Mouse (Mus musculus) stomach, embryonic 14.5 days (tissue): ENCODE results near the gene Aldh1l1. TPM values are rescaled to one million over a fixed set of nuclear protein-coding genes. Genes with fewer than 3 reads are reported as not detected.

Experiments
- ATAC-seq: fragments of 200-750 bp; cut with Nextera tagmentation; 2 replicates; pipeline ENCODE4 v1.8.0; 2017; ENCODE audit warnings: low read depth, moderate TSS enrichment; ENCODE audit not compliant: insufficient number of reproducible peaks, insufficient read depth, low FRiP score
- H3K27ac ChIP-seq: fragments of 300-500 bp; sonication (generic); 2 replicates; pipeline ENCODE4 v1.5.1; 2014; ENCODE audit warnings: mild to moderate bottlenecking, low read length, moderate library complexity, mixed read lengths
- H3K27me3 ChIP-seq: fragments of 300-500 bp; sonication (generic); 2 replicates; pipeline ENCODE4 v1.6.1; 2014; ENCODE audit warnings: low read length, control low read depth, mixed read lengths; ENCODE audit not compliant: control insufficient read depth, insufficient read depth
- H3K36me3 ChIP-seq: fragments of 300-500 bp; sonication (generic); 2 replicates; pipeline ENCODE4 v1.6.1; 2014; ENCODE audit warnings: mild to moderate bottlenecking, control low read depth, low read length, moderate library complexity, mixed read lengths; ENCODE audit not compliant: control insufficient read depth, insufficient read depth
- H3K4me1 ChIP-seq: fragments of 300-500 bp; sonication (generic); 2 replicates; pipeline ENCODE4 v1.6.1; 2014; ENCODE audit warnings: low read length, control low read depth, mixed read lengths; ENCODE audit not compliant: control insufficient read depth, insufficient read depth
- H3K4me2 ChIP-seq: fragments of 300-500 bp; sonication (generic); replicated peaks from 2 replicates; pipeline ENCODE4 v1.6.1; 2014; ENCODE audit warnings: low read depth, low read length, control low read depth
- H3K4me3 ChIP-seq: fragments of 300-500 bp; sonication (generic); 2 replicates; pipeline ENCODE4 v1.5.1; 2014; ENCODE audit warnings: low read depth, low read length, control low read depth
- H3K9ac ChIP-seq: fragments of 300-500 bp; sonication (generic); replicated peaks from 2 replicates; pipeline ENCODE4 v1.6.1; 2014; ENCODE audit warnings: low read depth, mild to moderate bottlenecking, control low read depth, low read length, moderate library complexity, mixed read lengths
- H3K9me3 ChIP-seq: fragments of 300-500 bp; sonication (generic); 2 replicates; pipeline ENCODE4 v1.6.1; 2016; ENCODE audit warnings: low read depth, low read length, control low read depth; ENCODE audit not compliant: control insufficient read depth
- WGBS: fragments of 180-500 bp; shearing (Covaris S2); extraction: QIAGEN DNeasy Blood & Tissue Kit; methylation state at CpG from one replicate; pipeline ENCODE4 v1.1.7; 2014; 5-methylcytosine and 5-hydroxymethylcytosine counted together
- polyA plus RNA-seq: library from polyadenylated mRNA; unstranded; fragments of >200 nt; fragmentation: Nextera tagmentation; extraction: Ambion mirVana; gene quantifications from 2 replicates; pipeline ENCODE4 v1.2.1, GENCODE M21; 2014

Aldh1l1 gene
- polyA plus RNA-seq, 1 experiment from 2014 or later, result 2.5 TPM

DNA sequence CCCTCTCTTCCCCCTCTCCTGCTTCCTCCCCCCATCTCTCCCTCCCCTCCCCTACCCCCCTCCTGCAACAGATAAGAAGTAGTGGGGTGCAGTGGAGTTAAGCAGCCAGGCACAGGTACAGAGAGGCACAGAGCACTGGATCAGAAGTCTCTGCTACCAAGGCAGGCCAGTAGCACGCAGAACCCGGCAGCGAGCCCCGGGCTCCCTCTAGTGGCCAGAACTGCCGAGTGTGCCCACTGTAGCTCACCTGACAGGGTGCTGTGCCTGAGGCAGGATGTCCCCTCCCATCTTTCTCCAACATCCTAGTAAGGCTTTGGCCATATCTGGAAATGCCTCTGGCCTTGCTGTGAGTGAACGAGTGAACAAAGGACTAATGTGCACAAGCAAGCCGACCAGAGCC, 51.7 kb downstream of the Aldh1l1 start:
- H3K36me3 ChIP-seq, result no peaks in the 10 kb centered on the region
- no peak overlapping the region for H3K27ac ChIP-seq
- no peaks in the 10 kb centered on the region for H3K9me3 ChIP-seq
- H3K4me2 ChIP-seq, result no peak overlapping the region
- 6% methylated on average over 7 of the region's 7 CpGs for WGBS
- H3K4me3 ChIP-seq, result no peak overlapping the region
- no peaks in the 10 kb centered on the region for H3K27me3 ChIP-seq
- H3K9ac ChIP-seq, result no peak overlapping the region
- no peaks in the 10 kb centered on the region for H3K4me1 ChIP-seq
- ATAC-seq, result peak; percentile 72; the same call in 1 of the 2 replicates

DNA sequence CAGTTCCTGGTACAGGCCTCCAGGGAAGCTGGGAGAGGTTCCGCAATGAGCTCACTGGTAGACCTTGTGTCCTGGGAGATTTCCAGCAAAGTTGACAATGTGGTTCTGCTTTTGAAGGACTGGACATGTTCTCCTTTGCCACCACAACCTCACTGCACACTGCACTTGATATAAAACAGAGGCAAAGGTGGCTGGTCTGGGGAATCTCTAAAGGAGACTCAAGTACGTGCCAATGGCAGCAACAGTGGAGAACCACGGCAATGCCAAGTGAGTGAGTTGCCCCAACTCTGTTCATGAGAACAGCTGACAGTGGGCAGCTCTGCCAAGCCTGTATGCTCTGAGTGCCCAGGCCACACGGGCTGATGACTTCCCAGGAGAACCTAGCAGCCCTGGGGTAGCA, 53.0 kb downstream of the Aldh1l1 start:
- WGBS, result 87% methylated on average over 4 of the region's 4 CpGs
- Histone ChIP-seq H3K9ac (no peak overlapping the region), H3K4me1 (no peaks in the 10 kb centered on the region), H3K9me3 (no peaks in the 10 kb centered on the region), H3K4me3 (no peak overlapping the region), H3K4me2 (no peak overlapping the region), H3K27ac (no peak overlapping the region), H3K27me3 (no peaks in the 10 kb centered on the region), H3K36me3 (no peaks in the 10 kb centered on the region)
- no peak for ATAC-seq

DNA sequence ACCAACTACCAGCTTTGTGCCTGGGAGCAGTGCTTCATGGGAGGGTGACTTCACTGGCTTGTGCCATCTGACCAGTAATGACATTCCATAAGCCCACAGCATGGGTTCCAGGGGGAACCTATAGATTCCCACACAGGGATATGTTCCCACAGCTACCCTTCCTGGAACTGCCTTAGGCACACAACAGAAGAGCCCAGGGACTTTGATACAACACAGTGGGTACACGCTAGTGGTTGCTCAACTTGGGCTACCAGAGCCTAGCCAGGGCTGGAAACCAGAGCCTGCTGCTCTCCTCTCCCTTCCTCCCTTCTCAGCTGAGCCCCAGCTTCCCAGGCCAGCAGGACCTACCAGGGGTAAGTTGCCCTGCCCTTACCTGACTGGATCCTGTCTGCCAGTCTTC, 54.3 kb downstream of the Aldh1l1 start:
- ATAC-seq, result no peak
- Histone ChIP-seq H3K27ac (no peak overlapping the region), H3K4me1 (no peaks in the 10 kb centered on the region), H3K36me3 (no peaks in the 10 kb centered on the region), H3K9ac (no peak overlapping the region), H3K9me3 (no peaks in the 10 kb centered on the region), H3K27me3 (no peaks in the 10 kb centered on the region), H3K4me2 (no peak overlapping the region), H3K4me3 (no peak overlapping the region)
- WGBS, result 79% methylated on average over 1 of the region's 1 CpGs

DNA sequence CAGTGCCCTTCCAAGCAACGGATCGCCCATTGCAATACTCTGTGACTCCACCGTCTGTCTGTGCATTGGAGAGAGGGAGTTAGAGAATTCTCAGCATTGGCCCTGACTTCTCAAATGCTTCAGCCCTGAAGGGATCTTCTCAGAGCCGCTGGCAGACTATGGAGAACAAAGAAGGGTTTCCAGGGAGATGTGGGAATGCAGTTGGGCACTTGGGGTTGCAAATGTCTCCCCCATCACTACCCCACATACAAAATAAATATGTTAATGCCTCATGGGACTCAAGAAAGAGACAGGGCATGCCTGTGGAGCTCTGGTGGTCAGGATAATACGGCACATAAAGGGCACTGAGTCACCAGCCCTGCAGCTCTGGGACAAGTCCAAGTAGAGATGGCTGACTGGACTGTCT, 55.1 kb downstream of the Aldh1l1 start:
- no peak for ATAC-seq

DNA sequence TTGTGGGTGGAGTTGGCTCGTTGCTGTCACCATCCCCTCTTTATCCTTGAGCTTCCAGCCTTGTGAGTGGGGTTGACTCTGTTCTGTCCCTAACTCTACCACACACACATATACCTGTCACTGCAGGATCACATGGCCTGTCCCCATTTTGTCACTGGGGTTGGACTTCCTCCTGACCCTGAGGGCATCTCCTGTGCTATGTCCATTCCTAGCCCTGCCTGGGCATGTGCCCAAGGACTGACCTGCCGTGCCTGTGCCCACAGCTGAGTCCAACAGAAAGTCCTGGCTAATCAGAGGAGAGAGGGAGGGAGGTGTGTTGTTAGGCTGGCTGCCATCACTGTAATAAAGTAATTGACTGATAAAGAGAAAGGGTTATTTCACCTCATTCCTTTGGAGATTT, 58.2 kb downstream of the Aldh1l1 start:
- no peak overlapping the region for H3K9ac ChIP-seq
- H3K4me2 ChIP-seq, result no peak overlapping the region
- WGBS, result 63% methylated on average over 2 of the region's 2 CpGs
- no peaks in the 10 kb centered on the region for H3K9me3 ChIP-seq
- no peak for ATAC-seq
- H3K4me1 ChIP-seq, result no peaks in the 10 kb centered on the region
- no peak overlapping the region for H3K27ac ChIP-seq
- H3K4me3 ChIP-seq, result no peak overlapping the region
- H3K36me3 ChIP-seq, result no peaks in the 10 kb centered on the region
- H3K27me3 ChIP-seq, result no peaks in the 10 kb centered on the region

More for the DNA sequence above, 55.1 kb downstream of the Aldh1l1 start:
- whole genome bisulfite sequencing, result 65% methylated on average over 5 of the region's 5 CpGs
- H3K36me3 ChIP-seq, result no peaks in the 10 kb centered on the region
- H3K9ac ChIP-seq, result no peak overlapping the region
- no peaks in the 10 kb centered on the region for H3K4me1 ChIP-seq
- H3K9me3 ChIP-seq, result no peaks in the 10 kb centered on the region
- no peak overlapping the region for H3K4me3 ChIP-seq
- no peaks in the 10 kb centered on the region for H3K27me3 ChIP-seq
- no peak overlapping the region for H3K27ac ChIP-seq
- no peak overlapping the region for H3K4me2 ChIP-seq

DNA sequence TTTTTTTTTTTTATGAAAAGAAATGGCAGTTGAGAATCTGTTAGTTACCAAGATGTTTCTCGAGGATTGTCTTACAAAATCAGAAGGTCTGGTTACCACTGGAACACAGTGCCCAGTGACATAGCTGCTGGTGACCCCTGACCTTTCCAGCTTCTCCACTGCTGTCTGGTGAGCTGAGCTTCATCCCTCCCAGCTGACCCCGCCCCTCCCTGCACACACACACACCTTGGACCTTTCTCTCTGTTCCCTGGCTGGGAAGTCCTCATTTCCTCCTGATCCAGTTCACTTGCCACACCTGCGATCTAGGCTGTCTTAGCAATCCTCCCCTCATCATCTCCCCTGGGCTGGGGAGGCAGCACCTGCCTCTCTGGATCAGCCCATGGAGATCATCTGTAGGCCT, 60.0 kb downstream of the Aldh1l1 start:
- H3K9ac ChIP-seq, result no peak overlapping the region
- H3K9me3 ChIP-seq, result no peaks in the 10 kb centered on the region
- no peak overlapping the region for H3K4me2 ChIP-seq
- no peaks in the 10 kb centered on the region for H3K4me1 ChIP-seq
- H3K27me3 ChIP-seq, result no peaks in the 10 kb centered on the region
- H3K27ac ChIP-seq, result no peak overlapping the region
- 58% methylated on average over 3 of the region's 3 CpGs for WGBS
- no peaks in the 10 kb centered on the region for H3K36me3 ChIP-seq
- no peak overlapping the region for H3K4me3 ChIP-seq
- ATAC-seq, result no peak

DNA sequence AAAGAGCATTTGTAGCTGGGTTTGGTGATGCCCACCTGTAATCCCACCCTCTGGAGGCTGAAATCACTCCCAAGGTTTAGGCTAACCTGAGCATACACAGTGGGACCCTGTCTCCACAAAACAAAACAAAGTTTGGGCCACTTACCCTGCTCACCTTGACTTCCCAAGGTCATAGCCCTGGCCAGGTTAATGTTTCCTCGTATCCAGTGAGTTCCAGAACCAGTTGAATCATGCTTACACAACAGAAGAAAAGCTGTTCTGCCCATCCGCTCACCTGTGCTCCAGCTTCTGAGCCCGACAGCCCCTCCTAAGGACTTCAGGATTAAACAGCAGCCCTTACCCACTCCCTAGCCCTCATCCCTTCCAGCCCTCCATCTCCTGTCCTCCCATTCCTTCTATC, 60.8 kb downstream of the Aldh1l1 start:
- Histone ChIP-seq H3K4me1 (no peaks in the 10 kb centered on the region), H3K4me2 (no peak overlapping the region), H3K27me3 (no peaks in the 10 kb centered on the region), H3K4me3 (no peak overlapping the region), H3K27ac (no peak overlapping the region), H3K36me3 (no peaks in the 10 kb centered on the region), H3K9me3 (no peaks in the 10 kb centered on the region), H3K9ac (no peak overlapping the region)
- 74% methylated on average over 3 of the region's 3 CpGs for WGBS
- ATAC-seq, result no peak

DNA sequence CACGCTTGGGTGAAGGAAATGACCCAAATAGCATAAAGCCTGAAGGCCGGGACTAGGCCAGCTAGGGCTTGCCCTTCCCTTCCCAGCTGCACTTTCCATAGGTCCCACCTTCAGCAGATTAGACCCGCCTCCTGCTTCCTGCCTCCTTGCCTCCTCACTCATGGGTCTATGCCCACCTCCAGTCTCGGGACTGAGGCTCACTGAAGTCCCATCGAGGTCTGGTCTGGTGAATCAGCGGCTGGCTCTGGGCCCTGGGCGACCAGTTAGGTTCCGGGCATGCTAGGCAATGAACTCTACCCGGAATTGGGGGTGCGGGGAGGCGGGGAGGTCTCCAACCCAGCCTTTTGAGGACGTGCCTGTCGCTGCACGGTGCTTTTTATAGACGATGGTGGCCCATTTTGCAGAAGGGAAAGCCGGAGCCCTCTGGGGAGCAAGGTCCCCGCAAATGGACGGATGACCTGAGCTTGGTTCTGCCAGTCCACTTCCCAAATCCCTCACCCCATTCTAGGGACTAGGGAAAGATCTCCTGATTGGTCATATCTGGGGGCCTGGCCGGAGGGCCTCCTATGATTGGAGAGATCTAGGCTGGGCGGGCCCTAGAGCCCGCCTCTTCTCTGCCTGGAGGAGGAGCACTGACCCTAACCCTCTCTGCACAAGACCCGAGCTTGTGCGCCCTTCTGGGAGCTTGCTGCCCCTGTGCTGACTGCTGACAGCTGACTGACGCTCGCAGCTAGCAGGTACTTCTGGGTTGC, 64.1 kb downstream of the Aldh1l1 start:
- H3K27ac ChIP-seq, result no peak overlapping the region
- H3K9me3 ChIP-seq, result no peaks in the 10 kb centered on the region
- peak; percentile 88 for ATAC-seq
- H3K36me3 ChIP-seq, result no peaks in the 10 kb centered on the region
- H3K4me3 ChIP-seq, result peak overlapping the region; percentile 11; the same call in 1 of the 2 replicates
- no peak overlapping the region for H3K9ac ChIP-seq
- H3K4me2 ChIP-seq, result peak overlapping the region; percentile 30
- 12% methylated on average over 25 of the region's 25 CpGs for WGBS
- no peaks in the 10 kb centered on the region for H3K27me3 ChIP-seq
- no peaks in the 10 kb centered on the region for H3K4me1 ChIP-seq

DNA sequence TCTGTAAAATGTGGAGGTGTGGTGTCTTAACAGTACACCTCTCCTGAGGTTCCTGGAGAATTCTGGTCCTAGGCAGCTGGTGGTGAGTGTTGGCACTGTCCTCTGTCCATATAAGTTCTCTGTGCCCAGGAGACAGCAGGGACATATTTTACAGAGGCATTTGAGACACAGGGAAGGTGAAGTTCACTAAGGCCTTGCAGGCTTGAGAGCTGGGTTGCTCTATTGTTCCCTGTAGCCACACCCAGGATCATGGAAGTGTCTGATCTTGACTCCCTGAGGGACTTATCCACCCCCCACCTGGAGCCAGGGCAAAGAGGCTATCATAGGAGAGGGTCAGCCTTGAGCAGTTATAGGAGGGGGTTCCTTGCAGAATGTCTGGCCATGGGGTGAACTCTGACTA, 65.0 kb downstream of the Aldh1l1 start:
- no peaks in the 10 kb centered on the region for H3K27me3 ChIP-seq
- H3K27ac ChIP-seq, result no peak overlapping the region
- H3K4me3 ChIP-seq, result no peak overlapping the region
- no peak overlapping the region for H3K4me2 ChIP-seq
- H3K9ac ChIP-seq, result no peak overlapping the region; the same call in 1 of the 2 replicates
- ATAC-seq, result no peak
- H3K4me1 ChIP-seq, result no peaks in the 10 kb centered on the region
- H3K9me3 ChIP-seq, result no peaks in the 10 kb centered on the region
- no peaks in the 10 kb centered on the region for H3K36me3 ChIP-seq
